Mouse (Mus musculus) liver, adult 2 months (tissue): ENCODE results near the gene Brpf1.
A peak's percentile ranks its signal among the peaks of the same experiment; 100 is the strongest.

Experiments used
- CTCF ChIP-seq: fragments of 200-500 bp; IDR thresholded peaks from 2 replicates; pipeline ENCODE4 v1.5.1; 2011; ENCODE audit warnings: low read depth, low read length, control low read depth
- POLR2A ChIP-seq: fragments of 200-500 bp; IDR thresholded peaks from 2 replicates; pipeline ENCODE4 v1.6.1; 2011; ENCODE audit warnings: low read length, control low read depth; ENCODE audit not compliant: insufficient read depth; ENCODE audit errors: extremely low read depth

GRCm38 (mm10) chr6:113306986-113307349 is at the start of gene Brpf1:
- TF ChIP-seq CTCF (no peak), POLR2A (peak; percentile 60; the same call in 1 of the 2 replicates)
